Mouse (Mus musculus) mouse trophoblast stem cell (cell line): ENCODE measurements around the gene Krt78.

Experiments used
- in situ Hi-C, 2 experiments: fragments of 300-500 bp; cut with MseI, MboI; formaldehyde crosslinking; loops; 2 replicates in 1 of 2; 3 replicates in 1 of 2; pipeline ENCODE4 v1.15.1; 2025

Gene Krt78

DNA sequence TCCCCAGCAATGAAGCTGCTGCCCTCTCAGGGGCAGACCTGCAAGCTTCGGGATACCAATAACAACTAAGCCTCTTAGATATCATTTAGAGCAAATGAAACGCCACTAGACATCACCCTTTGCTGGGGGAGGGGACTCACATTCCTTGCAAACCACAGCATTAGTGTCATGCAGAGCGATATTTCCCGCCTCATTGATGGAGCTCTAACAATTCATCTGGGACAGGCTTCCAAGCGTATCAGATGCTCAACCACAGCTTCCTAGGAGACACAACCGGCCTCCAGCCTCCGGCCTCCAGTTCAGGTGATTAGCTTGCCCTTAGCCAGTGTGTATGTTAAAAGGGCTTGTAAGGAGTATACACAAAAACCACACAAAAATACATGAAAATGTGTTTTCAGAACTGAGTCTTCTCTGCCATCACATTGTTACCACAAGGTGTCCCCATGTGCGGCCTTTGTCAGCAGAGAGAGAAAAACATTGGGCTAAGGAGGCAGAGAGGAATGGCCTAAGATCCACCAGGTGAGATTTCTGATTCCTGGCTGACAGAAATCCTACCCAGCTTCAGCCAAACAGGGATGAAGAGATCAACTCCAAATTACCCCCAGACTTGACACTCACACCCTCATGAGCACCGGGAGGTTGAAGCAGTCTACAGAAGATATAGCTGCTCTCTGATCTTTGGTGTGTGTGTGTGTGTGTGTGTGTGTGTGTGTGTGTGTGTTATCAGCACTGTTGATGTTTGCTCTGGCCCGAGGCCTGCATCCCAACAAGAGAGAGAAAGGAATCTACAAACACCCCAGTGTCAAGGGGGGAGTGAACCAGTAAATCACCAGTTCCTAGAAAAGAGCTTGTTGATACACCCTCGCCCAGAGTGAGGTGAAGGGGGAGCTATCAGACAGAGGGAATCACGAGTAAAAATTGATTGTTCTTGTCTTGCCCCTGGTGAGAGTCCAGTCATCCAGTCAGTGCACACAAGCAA, 51.6 kb downstream of the Krt78 start:
- in situ Hi-C loops = no loop called here
